Mouse (Mus musculus) lung, postnatal 0 days (tissue): Measurements from ENCODE around the gene Olfr800. TPM values are rescaled to one million over a fixed set of nuclear protein-coding genes. Genes with fewer than 3 reads are reported as not detected.

Source experiments
- ATAC-seq: fragments of 200-750 bp; cut with Nextera tagmentation; 2 replicates; pipeline ENCODE4 v1.8.0; 2017; ENCODE audit warnings: moderate library complexity
- DNase-seq: peaks from one replicate; pipeline ENCODE4 v3.0.0-alpha.2; 2016; ENCODE audit warnings: low spot score
- H3K27ac ChIP-seq: fragments of 300-500 bp; sonication (generic); 2 replicates; pipeline ENCODE4 v1.5.1; 2014; ENCODE audit warnings: antibody characterized with exemption, mild to moderate bottlenecking, low read length, mixed read lengths
- H3K27me3 ChIP-seq: fragments of 300-500 bp; sonication (generic); replicated peaks from 2 replicates; pipeline ENCODE4 v1.6.1; 2014; ENCODE audit warnings: low read length, mixed read lengths; ENCODE audit not compliant: insufficient read depth
- H3K36me3 ChIP-seq: fragments of 300-500 bp; sonication (generic); 2 replicates; pipeline ENCODE4 v1.6.1; 2014; ENCODE audit warnings: low read length, mixed read lengths; ENCODE audit not compliant: insufficient read depth
- H3K4me1 ChIP-seq: fragments of 300-500 bp; sonication (generic); 2 replicates; pipeline ENCODE4 v1.6.1; 2014; ENCODE audit warnings: antibody characterized with exemption, low read depth, low read length, mixed read lengths; ENCODE audit not compliant: insufficient read depth
- H3K4me2 ChIP-seq: fragments of 300-500 bp; sonication (generic); replicated peaks from 2 replicates; pipeline ENCODE4 v1.6.1; 2014; ENCODE audit warnings: low read depth, mild to moderate bottlenecking, low read length, moderate library complexity, mixed read lengths
- H3K4me3 ChIP-seq: fragments of 300-500 bp; sonication (generic); 2 replicates; pipeline ENCODE4 v1.5.1; 2014; ENCODE audit warnings: low read depth, low read length
- H3K9ac ChIP-seq: fragments of 300-500 bp; sonication (generic); replicated peaks from 2 replicates; pipeline ENCODE4 v1.6.1; 2014; ENCODE audit warnings: low read depth, mild to moderate bottlenecking
- H3K9me3 ChIP-seq: fragments of 300-500 bp; sonication (generic); 2 replicates; pipeline ENCODE4 v1.6.1; 2016; ENCODE audit warnings: low read length, mixed read lengths
- CTCF ChIP-seq: IDR thresholded peaks from 2 replicates; pipeline ENCODE4 v1.5.1; 2016; ENCODE audit warnings: antibody characterized with exemption, mild to moderate bottlenecking
- EP300 ChIP-seq: IDR thresholded peaks from 2 replicates; pipeline ENCODE4 v1.6.1; 2016; ENCODE audit warnings: antibody characterized with exemption, mild to moderate bottlenecking, control low read depth
- WGBS: fragments of 180-500 bp; shearing (Covaris S2); extraction: QIAGEN DNeasy Blood & Tissue Kit; methylation state at CpG from one replicate; pipeline ENCODE4 v1.1.7; 2014; 5-methylcytosine and 5-hydroxymethylcytosine counted together
- polyA plus RNA-seq: library from polyadenylated mRNA; unstranded; fragments of >200 nt; fragmentation: Nextera tagmentation; extraction: Ambion mirVana; gene quantifications from 2 replicates; pipeline ENCODE4 v1.2.1, GENCODE M21; 2015

The Olfr800 gene
- polyA plus RNA-seq, 1 experiment from 2014 or later, result not detected

GRCm38 (mm10) chr10:129673765-129674164 lies 16.3 kb downstream of the Olfr800 start, which contains the start of gene Olfr801:
Gene Olfr801 (minus strand): TSS chr10:129673865.
- Histone ChIP-seq H3K27ac (no peak within 1 kb of the TSS), H3K36me3 (no peaks in the 10 kb centered on the region), H3K4me2 (no peak within 1 kb of the TSS), H3K4me3 (no peak within 1 kb of the TSS), H3K9me3 (no peaks in the 10 kb centered on the region), H3K9ac (no peak within 1 kb of the TSS), H3K4me1 (no peaks in the 10 kb centered on the region), H3K27me3 (no peaks in the 10 kb centered on the region)
- TF ChIP-seq EP300 (no peak), CTCF (no peak)
- DNase-seq (no peak), ATAC-seq (no peak)
- 52% methylated on average over 1 of the region's 1 CpGs for WGBS

- no peak within 1 kb of the TSS for H3K9ac ChIP-seq
- WGBS, result 37% methylated on average over 1 of the region's 1 CpGs
- no peak within 1 kb of the TSS for H3K4me3 ChIP-seq
- no peak within 1 kb of the TSS for H3K4me2 ChIP-seq
- TF ChIP-seq CTCF (no peak), EP300 (no peak)
- no peak within 1 kb of the TSS for H3K27ac ChIP-seq
- ATAC-seq (no peak), DNase-seq (no peak)
- H3K9me3 ChIP-seq, result no peaks in the 10 kb centered on the region
- no peaks in the 10 kb centered on the region for H3K36me3 ChIP-seq
- no peaks in the 10 kb centered on the region for H3K4me1 ChIP-seq
- no peaks in the 10 kb centered on the region for H3K27me3 ChIP-seq
These were observed 30.6 kb downstream of the Olfr800 start, which contains the start of gene Olfr802 for GRCm38 (mm10) chr10:129688069-129688468. Gene Olfr802 (minus strand): TSS chr10:129688169.

DNA sequence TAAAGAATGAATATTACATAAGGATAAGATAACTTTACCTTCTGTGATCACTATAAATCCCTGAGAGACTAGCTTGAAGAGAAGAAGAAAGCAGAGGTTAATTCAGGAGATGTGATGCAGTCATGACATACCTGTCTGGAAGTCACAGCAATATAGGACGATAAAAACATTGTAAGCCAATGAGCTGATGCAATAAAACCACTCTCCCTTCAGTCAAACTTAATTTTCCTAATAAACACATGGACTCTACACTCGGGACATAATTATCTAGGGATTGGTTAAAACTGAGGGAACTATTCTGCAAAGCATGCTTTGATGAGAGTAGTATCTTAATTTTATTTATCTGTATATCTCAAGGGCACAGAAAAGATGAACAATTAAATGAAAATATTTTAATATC lies 36.7 kb downstream of the Olfr800 start, which contains the start of gene Olfr803:
Gene Olfr803 (minus strand): TSS at position 101 of the 400 bp plus-strand sequence.
- TF ChIP-seq EP300, result no peak
- TF ChIP-seq CTCF, result no peak
- ATAC-seq (no peak), DNase-seq (no peak)
- Histone ChIP-seq H3K27me3 (no peaks in the 10 kb centered on the region), H3K4me3 (no peak within 1 kb of the TSS), H3K4me2 (no peak within 1 kb of the TSS), H3K4me1 (no peaks in the 10 kb centered on the region), H3K36me3 (no peaks in the 10 kb centered on the region), H3K9me3 (no peaks in the 10 kb centered on the region), H3K27ac (no peak within 1 kb of the TSS), H3K9ac (no peak within 1 kb of the TSS)
- WGBS, result 67% methylated on average over 2 of the region's 2 CpGs

- ATAC-seq, result no peak
- no peak for DNase-seq
- no peak within 1 kb of the TSS for H3K27ac ChIP-seq
- no peaks in the 10 kb centered on the region for H3K27me3 ChIP-seq
- H3K4me3 ChIP-seq, result no peak within 1 kb of the TSS
- no peak within 1 kb of the TSS for H3K9ac ChIP-seq
- H3K4me2 ChIP-seq, result no peak within 1 kb of the TSS
- no peaks in the 10 kb centered on the region for H3K4me1 ChIP-seq
- no peaks in the 10 kb centered on the region for H3K36me3 ChIP-seq
- H3K9me3 ChIP-seq, result no peaks in the 10 kb centered on the region
- no peak for TF ChIP-seq CTCF
- no peak for TF ChIP-seq EP300
These were observed 45.4 kb downstream of the Olfr800 start, which contains the start of gene Olfr804 for GRCm38 (mm10) chr10:129702910-129703309. Gene Olfr804 (plus strand): TSS chr10:129703210.

Other genes with a start within 250 kb of the Olfr800 start
- not detected in 2 replicates for gene Olfr786, start 230.4 kb upstream of the Olfr800 start, polyA plus RNA-seq
- not detected in 2 replicates for gene Olfr787, start 195.8 kb upstream of the Olfr800 start, polyA plus RNA-seq
- not detected in 2 replicates for gene Olfr788, start 186.7 kb upstream of the Olfr800 start, polyA plus RNA-seq
- not detected in 2 replicates for gene Olfr789, start 172.9 kb upstream of the Olfr800 start, polyA plus RNA-seq
- gene Olfr790, start 159.2 kb upstream of the Olfr800 start, polyA plus RNA-seq, result not detected in 2 replicates
- not detected in 2 replicates for gene Olfr791, start 135.9 kb upstream of the Olfr800 start, polyA plus RNA-seq
- not detected in 2 replicates for gene Olfr792, start 118.5 kb upstream of the Olfr800 start, polyA plus RNA-seq
- gene Olfr794, start 90.0 kb upstream of the Olfr800 start, polyA plus RNA-seq, result not detected in 2 replicates
- gene Olfr796, start 45.1 kb upstream of the Olfr800 start, polyA plus RNA-seq, result not detected in 2 replicates
- gene Olfr798, start 29.8 kb upstream of the Olfr800 start, polyA plus RNA-seq, result not detected in 2 replicates
- gene Olfr799, start 20.2 kb upstream of the Olfr800 start, polyA plus RNA-seq, result not detected in 2 replicates
- not detected in 2 replicates for gene Olfr801, start 16.2 kb downstream of the Olfr800 start, polyA plus RNA-seq
- not detected in 2 replicates for gene Olfr802, start 30.5 kb downstream of the Olfr800 start, polyA plus RNA-seq
- gene Olfr803, start 36.6 kb downstream of the Olfr800 start, polyA plus RNA-seq, result not detected in 2 replicates
- gene Olfr804, start 45.5 kb downstream of the Olfr800 start, polyA plus RNA-seq, result not detected in 2 replicates
- not detected in 2 replicates for gene Olfr805, start 71.7 kb downstream of the Olfr800 start, polyA plus RNA-seq
- not detected in 2 replicates for gene Olfr806, start 84.2 kb downstream of the Olfr800 start, polyA plus RNA-seq
- not detected in 2 replicates for gene Olfr807, start 100.1 kb downstream of the Olfr800 start, polyA plus RNA-seq
- gene Olfr808, start 107.8 kb downstream of the Olfr800 start, polyA plus RNA-seq, result not detected in 2 replicates
- gene Olfr809, start 116.9 kb downstream of the Olfr800 start, polyA plus RNA-seq, result not detected in 2 replicates
- not detected in 2 replicates for gene Olfr810, start 137.2 kb downstream of the Olfr800 start, polyA plus RNA-seq
- not detected in 2 replicates for gene Olfr811, start 146.7 kb downstream of the Olfr800 start, polyA plus RNA-seq
- gene Olfr812, start 188.4 kb downstream of the Olfr800 start, polyA plus RNA-seq, result not detected in 2 replicates
- not detected in 2 replicates for gene Olfr813, start 197.7 kb downstream of the Olfr800 start, polyA plus RNA-seq
- gene Olfr814, start 222.2 kb downstream of the Olfr800 start, polyA plus RNA-seq, result not detected in 2 replicates
- not detected in 2 replicates for gene Olfr815, start 248.2 kb downstream of the Olfr800 start, polyA plus RNA-seq